Mouse (Mus musculus) midbrain, embryonic 10.5 days (tissue): ENCODE data around the gene Castor2. TPM values are rescaled to one million over a fixed set of nuclear protein-coding genes. Genes with fewer than 3 reads are reported as not detected.

ENCODE experiments used
- DNase-seq: peaks from one replicate; pipeline ENCODE4 v3.0.0-alpha.2; 2017; ENCODE audit warnings: low spot score
- H3K27ac ChIP-seq: fragments of 300-500 bp; sonication (generic); replicated peaks from 2 replicates; pipeline ENCODE4 v1.5.1; 2016; ENCODE audit warnings: mild to moderate bottlenecking
- H3K27me3 ChIP-seq: fragments of 300-500 bp; sonication (generic); 2 replicates; pipeline ENCODE4 v1.6.1; 2016; ENCODE audit warnings: low read depth, mild to moderate bottlenecking; ENCODE audit not compliant: poor library complexity, severe bottlenecking
- H3K36me3 ChIP-seq: fragments of 300-500 bp; sonication (generic); 2 replicates; pipeline ENCODE4 v1.6.1; 2016; ENCODE audit warnings: mild to moderate bottlenecking, moderate library complexity
- H3K4me1 ChIP-seq: fragments of 300-500 bp; sonication (generic); 2 replicates; pipeline ENCODE4 v1.6.1; 2016
- H3K4me3 ChIP-seq: fragments of 300-500 bp; sonication (generic); 2 replicates; pipeline ENCODE4 v1.5.1; 2016; ENCODE audit warnings: mild to moderate bottlenecking, moderate library complexity
- H3K9me3 ChIP-seq: fragments of 300-500 bp; sonication (generic); replicated peaks from 2 replicates; pipeline ENCODE4 v1.6.1; 2016; ENCODE audit warnings: mild to moderate bottlenecking
- WGBS: fragments of 180-500 bp; shearing (Covaris S2); methylation state at CpG from one replicate; pipeline ENCODE4 v1.1.7; 2016; 5-methylcytosine and 5-hydroxymethylcytosine counted together
- polyA plus RNA-seq: library from polyadenylated mRNA; unstranded; fragments of >200 nt; fragmentation: Nextera tagmentation; extraction: Ambion mirVana; gene quantifications from 2 replicates; pipeline ENCODE4 v1.2.1, GENCODE M21; 2016

The Castor2 gene
- polyA plus RNA-seq, 1 experiment from 2014 or later = 10.1 TPM

- peaks cover 24% of the 10 kb centered on the region for H3K36me3 ChIP-seq
- peak overlapping the region; percentile 88 for H3K27ac ChIP-seq
- H3K4me3 ChIP-seq = peak overlapping the region; percentile 90
- H3K9me3 ChIP-seq = no peaks in the 10 kb centered on the region
- no peaks in the 10 kb centered on the region for H3K27me3 ChIP-seq
- H3K4me1 ChIP-seq = peaks cover 28% of the 10 kb centered on the region
- 11% methylated on average over 10 of the region's 10 CpGs for WGBS
- DNase-seq = no peak
Observed at GRCm38 (mm10) chr5:134175696-134176095, 76.2 kb downstream of the Castor2 start.

DNA sequence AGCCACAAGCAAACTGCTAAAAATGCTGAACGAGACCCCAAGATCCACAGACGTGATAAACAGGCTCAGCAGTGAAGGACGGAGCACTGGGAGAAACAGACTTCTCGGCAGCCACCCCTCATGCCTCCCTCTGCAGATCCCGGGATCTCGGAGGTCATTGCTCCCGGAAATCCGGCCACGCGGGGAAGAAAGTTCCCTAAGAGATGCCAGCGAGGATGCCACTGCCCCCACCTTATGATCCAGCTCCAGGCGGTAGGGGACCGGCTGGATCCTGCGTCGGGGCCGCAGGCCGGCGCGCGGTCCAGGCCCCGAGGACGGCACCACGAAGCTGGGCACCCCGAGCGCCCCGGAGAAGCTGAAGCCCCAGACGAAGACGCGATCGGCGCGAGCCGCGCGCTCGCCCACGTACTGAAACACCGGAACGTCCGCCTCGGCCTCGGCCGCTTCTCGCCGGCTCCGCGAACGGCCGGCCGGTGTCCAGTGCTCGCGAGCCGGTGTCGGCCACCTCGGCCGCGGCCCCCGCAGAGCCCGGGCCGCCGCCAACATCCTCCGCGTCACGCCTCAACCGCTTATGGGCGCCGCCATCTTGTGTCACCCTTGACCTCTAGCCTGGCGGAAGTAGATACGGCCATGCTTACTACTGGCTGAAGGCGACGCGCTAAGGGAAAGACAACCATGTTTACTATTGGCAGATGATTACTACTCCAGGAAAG lies 76.8 kb downstream of the Castor2 start, which contains the start of gene Rcc1l:
TSS of gene Rcc1l (minus strand) at position 606 of the 713 bp plus-strand sequence.
- H3K27ac ChIP-seq = peak within 1 kb of the TSS; percentile 88
- WGBS = under 1% methylated on average over 72 of the region's 72 CpGs

DNA sequence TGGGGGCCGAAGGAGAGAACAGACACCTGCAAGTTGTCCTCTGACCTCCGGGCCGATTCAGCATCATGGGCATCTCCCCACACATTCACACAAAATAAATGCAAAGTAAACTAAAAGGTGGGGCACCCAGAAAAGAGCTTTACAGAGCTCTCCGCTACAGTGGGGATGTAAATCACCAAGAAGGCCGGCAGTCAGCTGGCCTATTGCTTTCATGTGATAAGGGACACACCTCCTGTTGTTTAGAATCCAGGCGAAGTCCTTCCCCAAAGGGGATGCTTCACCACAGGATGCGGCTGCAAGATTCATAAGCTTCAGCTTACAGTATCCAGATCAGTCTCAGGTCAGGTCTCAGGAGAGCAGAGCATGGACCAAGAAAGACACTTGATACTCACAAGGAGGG lies 79.0 kb downstream of the Castor2 start:
- H3K4me3 ChIP-seq = no peak overlapping the region
- no peaks in the 10 kb centered on the region for H3K27me3 ChIP-seq
- H3K27ac ChIP-seq = no peak overlapping the region
- WGBS = 80% methylated on average over 7 of the region's 7 CpGs
- DNase-seq = no peak
- peaks cover 6% of the 10 kb centered on the region; the same call in 1 of the 2 replicates for H3K36me3 ChIP-seq
- H3K4me1 ChIP-seq = peaks cover 41% of the 10 kb centered on the region
- H3K9me3 ChIP-seq = no peaks in the 10 kb centered on the region

More for the DNA sequence above, 76.8 kb downstream of the Castor2 start, which contains the start of gene Rcc1l:
- H3K9me3 ChIP-seq = no peaks in the 10 kb centered on the region
- H3K4me1 ChIP-seq = peaks cover 28% of the 10 kb centered on the region
- peaks cover 18% of the 10 kb centered on the region for H3K36me3 ChIP-seq
- H3K4me3 ChIP-seq = peak within 1 kb of the TSS; percentile 90
- no peaks in the 10 kb centered on the region for H3K27me3 ChIP-seq
- peak; percentile 85 for DNase-seq

- WGBS = 34% methylated on average over 7 of the region's 7 CpGs
- Histone ChIP-seq H3K9me3 (no peaks in the 10 kb centered on the region), H3K36me3 (no peaks in the 10 kb centered on the region), H3K27me3 (no peaks in the 10 kb centered on the region), H3K27ac (0 out of 2 replicates have a peak overlapping the region, but pooled peaks have one; percentile 14), H3K4me3 (no peak overlapping the region), H3K4me1 (peaks cover 38% of the 10 kb centered on the region)
- peak; percentile 76 for DNase-seq
Observed at GRCm38 (mm10) chr5:134179871-134180270, 80.4 kb downstream of the Castor2 start.

DNA sequence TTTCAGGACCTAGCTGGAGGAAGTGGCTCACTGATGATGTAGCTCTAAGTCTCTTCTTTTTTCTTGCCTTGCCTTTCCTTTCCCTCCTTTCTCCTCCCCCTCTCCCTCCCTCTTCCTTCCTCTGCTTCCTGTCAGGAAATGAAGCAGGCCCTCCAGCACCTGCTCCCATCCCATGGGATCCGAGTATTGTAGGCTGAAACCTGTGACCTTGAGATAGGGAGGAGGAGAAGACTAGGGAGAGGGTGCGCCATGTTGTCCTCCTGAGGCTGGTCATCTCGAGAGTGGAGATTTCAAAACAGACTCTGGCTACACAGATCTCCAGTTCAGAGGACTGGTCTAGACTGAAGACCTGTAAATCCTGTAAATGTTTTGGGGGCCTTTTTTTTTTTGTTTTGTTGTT lies 82.7 kb downstream of the Castor2 start:
- H3K36me3 ChIP-seq = no peaks in the 10 kb centered on the region
- H3K9me3 ChIP-seq = no peaks in the 10 kb centered on the region
- H3K4me1 ChIP-seq = peaks cover 20% of the 10 kb centered on the region
- H3K27ac ChIP-seq = no peak overlapping the region
- DNase-seq = no peak
- 84% methylated on average over 3 of the region's 3 CpGs for WGBS
- no peaks in the 10 kb centered on the region for H3K27me3 ChIP-seq
- no peak overlapping the region for H3K4me3 ChIP-seq

DNA sequence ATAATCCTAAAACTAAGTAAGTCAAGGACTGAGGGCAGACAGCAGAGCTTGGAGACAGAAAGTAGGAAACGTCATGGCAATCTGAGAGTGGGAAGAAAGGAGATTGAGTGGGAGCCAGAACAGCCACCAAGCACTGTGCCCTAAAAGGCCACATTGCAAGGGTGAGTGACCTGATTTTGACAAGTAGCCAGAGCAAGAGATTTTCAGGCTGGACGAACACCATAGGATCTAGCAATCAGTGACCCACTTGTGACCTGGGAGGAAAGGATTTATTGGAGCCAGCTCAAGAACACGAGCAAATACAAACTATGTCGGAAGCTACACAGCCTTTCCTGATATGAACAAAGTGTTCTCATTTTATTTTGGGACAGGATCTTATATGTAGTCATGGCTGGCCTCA lies 83.2 kb downstream of the Castor2 start:
- Histone ChIP-seq H3K4me3 (peak overlapping the region; percentile 79), H3K27ac (peak overlapping the region; percentile 99; the same call in 1 of the 2 replicates), H3K4me1 (peaks cover 19% of the 10 kb centered on the region), H3K27me3 (no peaks in the 10 kb centered on the region), H3K9me3 (no peaks in the 10 kb centered on the region), H3K36me3 (no peaks in the 10 kb centered on the region)
- DNase-seq = no peak
- 78% methylated on average over 4 of the region's 4 CpGs for WGBS

- no peak for DNase-seq
- Histone ChIP-seq H3K4me3 (peak overlapping the region; percentile 79), H3K27me3 (no peaks in the 10 kb centered on the region), H3K9me3 (no peaks in the 10 kb centered on the region), H3K36me3 (no peaks in the 10 kb centered on the region), H3K4me1 (peaks cover 19% of the 10 kb centered on the region), H3K27ac (peak overlapping the region; percentile 99)
- WGBS = 63% methylated on average over 7 of the region's 7 CpGs
Observed at GRCm38 (mm10) chr5:134183162-134183561, 83.7 kb downstream of the Castor2 start.

- Histone ChIP-seq H3K4me3 (peak within 1 kb of the TSS; percentile 79), H3K4me1 (peaks cover 19% of the 10 kb centered on the region), H3K9me3 (no peaks in the 10 kb centered on the region), H3K27me3 (no peaks in the 10 kb centered on the region), H3K27ac (peak within 1 kb of the TSS; percentile 99), H3K36me3 (no peaks in the 10 kb centered on the region)
- peak; percentile 98 for DNase-seq
- under 1% methylated on average over 92 of the region's 92 CpGs for WGBS
Observed at GRCm38 (mm10) chr5:134183880-134184808, 84.6 kb downstream of the Castor2 start, which contains the start of gene Gtf2ird2. Gene Gtf2ird2 (plus strand): TSS chr5:134184019.

GRCm38 (mm10) chr5:134186059-134186458 lies 86.5 kb downstream of the Castor2 start:
- Histone ChIP-seq H3K27ac (no peak overlapping the region), H3K36me3 (no peaks in the 10 kb centered on the region), H3K27me3 (no peaks in the 10 kb centered on the region), H3K9me3 (no peaks in the 10 kb centered on the region), H3K4me1 (peaks cover 19% of the 10 kb centered on the region), H3K4me3 (no peak overlapping the region)
- DNase-seq = no peak
- 96% methylated on average over 3 of the region's 3 CpGs for WGBS

DNA sequence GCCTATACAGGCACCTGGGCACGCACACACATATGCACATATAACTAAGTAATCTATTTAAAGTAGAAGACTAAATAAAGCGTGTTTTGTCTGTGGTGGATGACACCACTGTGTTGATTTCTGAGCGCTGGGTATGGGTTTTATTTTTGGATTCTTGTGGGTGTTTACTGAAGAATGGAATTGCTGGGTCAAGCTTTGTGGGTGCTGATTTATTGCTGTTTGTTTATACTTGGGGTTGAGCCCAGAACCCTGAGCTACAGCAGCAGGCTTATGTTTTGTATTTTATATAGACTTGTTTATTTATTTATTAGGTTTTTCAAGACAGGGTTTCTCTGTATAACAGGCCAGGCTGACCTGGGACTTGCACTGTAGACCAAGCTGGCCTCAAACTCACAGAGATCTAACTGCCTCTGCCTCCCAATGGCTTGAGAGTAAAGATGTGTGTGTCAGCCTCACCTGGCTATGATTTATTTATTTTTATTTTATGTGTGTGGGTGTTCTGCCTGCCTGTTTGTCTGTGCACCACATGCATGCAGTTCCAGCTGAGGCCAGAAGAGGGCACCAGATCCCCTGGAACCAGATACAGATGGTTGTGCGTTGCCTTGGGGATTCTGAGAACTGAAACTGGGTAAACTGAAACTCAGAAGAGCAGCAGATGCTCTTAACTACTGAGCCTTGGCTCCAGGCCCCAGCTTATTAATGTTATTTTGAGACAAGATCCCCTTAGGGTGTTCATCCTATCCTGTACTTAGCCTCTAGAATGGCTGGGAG lies 87.6 kb downstream of the Castor2 start:
- Histone ChIP-seq H3K4me3 (no peak overlapping the region), H3K9me3 (no peaks in the 10 kb centered on the region), H3K27ac (no peak overlapping the region), H3K36me3 (no peaks in the 10 kb centered on the region), H3K27me3 (no peaks in the 10 kb centered on the region), H3K4me1 (peaks cover 17% of the 10 kb centered on the region)
- 76% methylated on average over 4 of the region's 4 CpGs for WGBS
- DNase-seq = peak; percentile 65

GRCm38 (mm10) chr5:134188571-134188970 lies 89.1 kb downstream of the Castor2 start:
- peaks cover 3% of the 10 kb centered on the region for H3K4me1 ChIP-seq
- WGBS = 92% methylated on average over 7 of the region's 7 CpGs
- H3K27me3 ChIP-seq = no peaks in the 10 kb centered on the region
- H3K27ac ChIP-seq = no peak overlapping the region
- no peak for DNase-seq
- H3K4me3 ChIP-seq = no peak overlapping the region
- no peaks in the 10 kb centered on the region for H3K9me3 ChIP-seq
- peaks cover 7% of the 10 kb centered on the region; the same call in 1 of the 2 replicates for H3K36me3 ChIP-seq

DNA sequence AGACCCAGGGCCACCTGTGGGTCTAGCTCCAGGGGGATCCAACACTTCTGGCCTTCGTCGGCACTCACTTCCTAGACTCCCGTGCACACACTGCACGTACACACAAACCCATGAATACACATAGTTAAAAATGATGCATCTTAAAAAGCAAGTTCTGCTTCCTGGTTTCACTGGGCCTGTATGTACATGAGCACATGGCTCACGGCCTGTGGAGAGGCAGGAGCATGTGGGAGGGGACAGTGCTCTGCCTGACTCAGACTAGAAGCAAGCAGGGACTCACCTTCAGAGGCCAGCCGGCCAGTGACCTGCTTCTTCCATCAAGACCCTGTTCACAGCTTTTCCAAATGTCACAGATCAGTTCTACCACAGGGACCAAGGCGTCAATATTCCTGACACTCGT lies 94.2 kb downstream of the Castor2 start:
- Histone ChIP-seq H3K36me3 (peaks cover 45% of the 10 kb centered on the region), H3K27ac (no peak overlapping the region), H3K9me3 (0 out of 2 replicates have a peak, but pooled peaks cover 3% of the 10 kb centered on the region), H3K4me3 (no peak overlapping the region), H3K27me3 (no peaks in the 10 kb centered on the region), H3K4me1 (no peaks in the 10 kb centered on the region)
- no peak for DNase-seq
- 87% methylated on average over 8 of the region's 8 CpGs for WGBS
